Mouse (Mus musculus): ENCODE results near the gene Dbp. TPM values are rescaled to one million over a fixed set of nuclear protein-coding genes. Genes with fewer than 3 reads are reported as not detected.

Gene Dbp
- total RNA-seq, 1 experiment from 2014 or later: 12.1 TPM

- ATAC-seq (ENCODE audit: extremely low read depth, insufficient number of reproducible peaks, low FRiP score, poor library complexity, severe bottlenecking): no peak
Measured at GRCm38 (mm10) chr7:45689800-45690199, 15.1 kb upstream of the Dbp start.

GRCm38 (mm10) chr7:45692364-45692763, 12.5 kb upstream of the Dbp start:
- no peak for ATAC-seq (ENCODE audit: extremely low read depth, insufficient number of reproducible peaks, low FRiP score, poor library complexity, severe bottlenecking)

- ATAC-seq (ENCODE audit: extremely low read depth, insufficient number of reproducible peaks, low FRiP score, poor library complexity, severe bottlenecking): no peak
Measured at GRCm38 (mm10) chr7:45693921-45694591, 10.8 kb upstream of the Dbp start, which contains the start of gene Sec1. Gene Sec1 (minus strand): TSS chr7:45694402.

GRCm38 (mm10) chr7:45695098-45695497, 9.8 kb upstream of the Dbp start:
- no peak for ATAC-seq (ENCODE audit: extremely low read depth, insufficient number of reproducible peaks, low FRiP score, poor library complexity, severe bottlenecking)

GRCm38 (mm10) chr7:45697894-45698293, 7.0 kb upstream of the Dbp start:
- no peak for ATAC-seq (ENCODE audit: extremely low read depth, insufficient number of reproducible peaks, low FRiP score, poor library complexity, severe bottlenecking)

GRCm38 (mm10) chr7:45699523-45700141, 5.3 kb upstream of the Dbp start, which contains the start of gene Car11:
Gene Car11 (plus strand): TSS chr7:45699843.
- ATAC-seq (ENCODE audit: extremely low read depth, insufficient number of reproducible peaks, low FRiP score, poor library complexity, severe bottlenecking): no peak

- ATAC-seq (ENCODE audit: extremely low read depth, insufficient number of reproducible peaks, low FRiP score, poor library complexity, severe bottlenecking): no peak
Measured at GRCm38 (mm10) chr7:45700301-45701015, 4.4 kb upstream of the Dbp start.

- no peak for ATAC-seq (ENCODE audit: extremely low read depth, insufficient number of reproducible peaks, low FRiP score, poor library complexity, severe bottlenecking)
Measured at GRCm38 (mm10) chr7:45701072-45701471, 3.8 kb upstream of the Dbp start.

- ATAC-seq (ENCODE audit: extremely low read depth, insufficient number of reproducible peaks, low FRiP score, poor library complexity, severe bottlenecking): no peak
Measured at GRCm38 (mm10) chr7:45701607-45702006, 3.3 kb upstream of the Dbp start.

- ATAC-seq (ENCODE audit: extremely low read depth, insufficient number of reproducible peaks, low FRiP score, poor library complexity, severe bottlenecking): no peak
Measured at GRCm38 (mm10) chr7:45702316-45702715, 2.6 kb upstream of the Dbp start.

GRCm38 (mm10) chr7:45702809-45703520, 1.9 kb upstream of the Dbp start:
- no peak for ATAC-seq (ENCODE audit: extremely low read depth, insufficient number of reproducible peaks, low FRiP score, poor library complexity, severe bottlenecking)

GRCm38 (mm10) chr7:45703521-45704033, 1.3 kb upstream of the Dbp start:
- no peak for ATAC-seq (ENCODE audit: extremely low read depth, insufficient number of reproducible peaks, low FRiP score, poor library complexity, severe bottlenecking)

- no peak for ATAC-seq (ENCODE audit: extremely low read depth, insufficient number of reproducible peaks, low FRiP score, poor library complexity, severe bottlenecking)
Measured at GRCm38 (mm10) chr7:45704046-45704559, 785 bp upstream of the Dbp start.

GRCm38 (mm10) chr7:45705443-45705864, 566 bp downstream of the Dbp start:
- no peak for ATAC-seq (ENCODE audit: extremely low read depth, insufficient number of reproducible peaks, low FRiP score, poor library complexity, severe bottlenecking)

GRCm38 (mm10) chr7:45705873-45706281, 989 bp downstream of the Dbp start:
- no peak for ATAC-seq (ENCODE audit: extremely low read depth, insufficient number of reproducible peaks, low FRiP score, poor library complexity, severe bottlenecking)

- ATAC-seq (ENCODE audit: extremely low read depth, insufficient number of reproducible peaks, low FRiP score, poor library complexity, severe bottlenecking): no peak
Measured at GRCm38 (mm10) chr7:45706721-45707241, 1.9 kb downstream of the Dbp start.

- ATAC-seq (ENCODE audit: extremely low read depth, insufficient number of reproducible peaks, low FRiP score, poor library complexity, severe bottlenecking): peak; percentile 59
Measured at GRCm38 (mm10) chr7:45707375-45707967, 2.6 kb downstream of the Dbp start.

GRCm38 (mm10) chr7:45708221-45708761, 3.4 kb downstream of the Dbp start:
- no peak for ATAC-seq (ENCODE audit: extremely low read depth, insufficient number of reproducible peaks, low FRiP score, poor library complexity, severe bottlenecking)
